Mouse (Mus musculus) liver, embryonic 11.5 days (tissue): ENCODE measurements around the gene Agrp. TPM values are rescaled to one million over a fixed set of nuclear protein-coding genes. Genes with fewer than 3 reads are reported as not detected.

ENCODE experiments used
- ATAC-seq: fragments of 200-750 bp; cut with Nextera tagmentation; replicated peaks from 2 replicates; pipeline ENCODE4 v1.8.0; 2017; ENCODE audit warnings: moderate number of reproducible peaks, mild to moderate bottlenecking, moderate TSS enrichment, moderate library complexity; ENCODE audit not compliant: low FRiP score
- DNase-seq: peaks from one replicate; pipeline ENCODE4 v3.0.0-alpha.2; 2017; ENCODE audit warnings: low spot score
- H3K27ac ChIP-seq: fragments of 300-500 bp; sonication (generic); 2 replicates; pipeline ENCODE4 v1.5.1; 2014; ENCODE audit warnings: mild to moderate bottlenecking, low read depth, low read length, control low read depth
- H3K27me3 ChIP-seq: fragments of 300-500 bp; sonication (generic); replicated peaks from 2 replicates; pipeline ENCODE4 v1.6.1; 2014; ENCODE audit warnings: low read length, mixed read lengths; ENCODE audit not compliant: control insufficient read depth, insufficient read depth
- H3K36me3 ChIP-seq: fragments of 300-500 bp; sonication (generic); 2 replicates; pipeline ENCODE4 v1.6.1; 2014; ENCODE audit warnings: mild to moderate bottlenecking, low read length, moderate library complexity, mixed read lengths; ENCODE audit not compliant: control insufficient read depth, insufficient read depth
- H3K4me1 ChIP-seq: fragments of 300-500 bp; sonication (generic); replicated peaks from 2 replicates; pipeline ENCODE4 v1.6.1; 2014; ENCODE audit warnings: low read length, mixed read lengths; ENCODE audit not compliant: control insufficient read depth, insufficient read depth
- H3K4me2 ChIP-seq: fragments of 300-500 bp; sonication (generic); 2 replicates; pipeline ENCODE4 v1.6.1; 2014; ENCODE audit warnings: mild to moderate bottlenecking, control low read depth, moderate library complexity
- H3K4me3 ChIP-seq: fragments of 300-500 bp; sonication (generic); 2 replicates; pipeline ENCODE4 v1.5.1; 2014; ENCODE audit warnings: low read depth, low read length, control low read depth
- H3K9ac ChIP-seq: fragments of 300-500 bp; sonication (generic); 2 replicates; pipeline ENCODE4 v1.6.1; 2014; ENCODE audit warnings: low read depth, low read length, control low read depth
- H3K9me3 ChIP-seq: fragments of 300-500 bp; sonication (generic); 2 replicates; pipeline ENCODE4 v1.6.1; 2016; ENCODE audit warnings: low read length, inconsistent platforms, mixed read lengths; ENCODE audit not compliant: control insufficient read depth
- WGBS: fragments of 180-500 bp; shearing (Covaris S2); extraction: QIAGEN DNeasy Blood & Tissue Kit; methylation state at CpG from one replicate; pipeline ENCODE4 v1.1.7; 2014; 5-methylcytosine and 5-hydroxymethylcytosine counted together
- polyA plus RNA-seq: library from polyadenylated mRNA; unstranded; fragments of >200 nt; fragmentation: Nextera tagmentation; extraction: Ambion mirVana; gene quantifications from 2 replicates; pipeline ENCODE4 v1.2.1, GENCODE M21; 2014

The Agrp gene
- polyA plus RNA-seq, 1 experiment from 2014 or later: not detected

GRCm38 (mm10) chr8:105620211-105620610 lies 17.0 kb downstream of the Agrp start:
- peaks cover 53% of the 10 kb centered on the region for H3K36me3 ChIP-seq

GRCm38 (mm10) chr8:105618892-105619591 lies 18.2 kb downstream of the Agrp start:
- no peak for DNase-seq
- H3K27me3 ChIP-seq: no peaks in the 10 kb centered on the region
- no peak overlapping the region for H3K4me3 ChIP-seq
- H3K36me3 ChIP-seq: peaks cover 53% of the 10 kb centered on the region
- H3K9me3 ChIP-seq: no peaks in the 10 kb centered on the region
- H3K4me1 ChIP-seq: peaks cover 21% of the 10 kb centered on the region
- ATAC-seq: no peak
- no peak overlapping the region for H3K9ac ChIP-seq
- WGBS: 90% methylated on average over 19 of the region's 19 CpGs
- H3K27ac ChIP-seq: no peak overlapping the region
- H3K4me2 ChIP-seq: no peak overlapping the region

More at GRCm38 (mm10) chr8:105620211-105620610, 17.0 kb downstream of the Agrp start:
- Histone ChIP-seq H3K4me2 (no peak overlapping the region), H3K4me3 (no peak overlapping the region), H3K27me3 (no peaks in the 10 kb centered on the region), H3K9ac (no peak overlapping the region), H3K4me1 (peaks cover 14% of the 10 kb centered on the region), H3K9me3 (no peaks in the 10 kb centered on the region), H3K27ac (no peak overlapping the region)
- ATAC-seq (no peak), DNase-seq (no peak)
- 89% methylated on average over 19 of the region's 19 CpGs for WGBS

- Histone ChIP-seq H3K9ac (no peak overlapping the region), H3K4me1 (peaks cover 24% of the 10 kb centered on the region), H3K9me3 (no peaks in the 10 kb centered on the region), H3K27me3 (no peaks in the 10 kb centered on the region), H3K4me2 (no peak overlapping the region), H3K4me3 (no peak overlapping the region), H3K36me3 (peaks cover 52% of the 10 kb centered on the region), H3K27ac (no peak overlapping the region)
- WGBS: 90% methylated on average over 5 of the region's 5 CpGs
- DNase-seq (no peak), ATAC-seq (no peak)
Observed at GRCm38 (mm10) chr8:105618279-105618634, 18.9 kb downstream of the Agrp start.

- H3K4me1 ChIP-seq: peaks cover 22% of the 10 kb centered on the region
- peaks cover 50% of the 10 kb centered on the region for H3K36me3 ChIP-seq
- no peak overlapping the region for H3K4me3 ChIP-seq
- no peaks in the 10 kb centered on the region for H3K9me3 ChIP-seq
- 81% methylated on average over 21 of the region's 21 CpGs for WGBS
- peaks cover 2% of the 10 kb centered on the region; the same call in 1 of the 2 replicates for H3K27me3 ChIP-seq
- no peak overlapping the region for H3K27ac ChIP-seq
- DNase-seq (no peak), ATAC-seq (no peak)
- no peak overlapping the region for H3K4me2 ChIP-seq
- H3K9ac ChIP-seq: no peak overlapping the region
Observed at GRCm38 (mm10) chr8:105617451-105618278, 19.5 kb downstream of the Agrp start.

GRCm38 (mm10) chr8:105615942-105616341 lies 21.3 kb downstream of the Agrp start:
- DNase-seq (no peak), ATAC-seq (no peak)
- Histone ChIP-seq H3K4me1 (peaks cover 32% of the 10 kb centered on the region), H3K27me3 (peaks cover 7% of the 10 kb centered on the region; the same call in 1 of the 2 replicates), H3K36me3 (peaks cover 43% of the 10 kb centered on the region), H3K4me2 (no peak overlapping the region), H3K27ac (no peak overlapping the region), H3K9me3 (no peaks in the 10 kb centered on the region), H3K9ac (no peak overlapping the region), H3K4me3 (no peak overlapping the region)
- 92% methylated on average over 9 of the region's 9 CpGs for WGBS

GRCm38 (mm10) chr8:105613830-105614511 lies 23.2 kb downstream of the Agrp start:
- peaks cover 29% of the 10 kb centered on the region for H3K36me3 ChIP-seq
- H3K4me1 ChIP-seq: peaks cover 43% of the 10 kb centered on the region
- no peak overlapping the region for H3K27ac ChIP-seq
- no peaks in the 10 kb centered on the region for H3K9me3 ChIP-seq
- peak overlapping the region; percentile 93 for H3K4me2 ChIP-seq
- WGBS: 11% methylated on average over 50 of the region's 50 CpGs
- peak; percentile 16; the same call in 1 of the 2 replicates for ATAC-seq
- peak overlapping the region; percentile 55 for H3K4me3 ChIP-seq
- peak; percentile 68 for DNase-seq
- H3K27me3 ChIP-seq: peaks cover 7% of the 10 kb centered on the region; the same call in 1 of the 2 replicates
- peak overlapping the region; percentile 48 for H3K9ac ChIP-seq

- H3K4me3 ChIP-seq: peak overlapping the region; percentile 39
- WGBS: 8% methylated on average over 20 of the region's 20 CpGs
- peaks cover 7% of the 10 kb centered on the region; the same call in 1 of the 2 replicates for H3K27me3 ChIP-seq
- peaks cover 21% of the 10 kb centered on the region for H3K36me3 ChIP-seq
- peaks cover 49% of the 10 kb centered on the region for H3K4me1 ChIP-seq
- ATAC-seq (no peak), DNase-seq (peak; percentile 46)
- H3K27ac ChIP-seq: no peak overlapping the region
- H3K4me2 ChIP-seq: peak overlapping the region; percentile 93
- H3K9ac ChIP-seq: no peak overlapping the region
- H3K9me3 ChIP-seq: no peaks in the 10 kb centered on the region
Observed at GRCm38 (mm10) chr8:105613037-105613436, 24.2 kb downstream of the Agrp start.

- no peak for DNase-seq
- H3K4me3 ChIP-seq: no peak overlapping the region
- H3K4me1 ChIP-seq: peaks cover 60% of the 10 kb centered on the region
- peaks cover 7% of the 10 kb centered on the region; the same call in 1 of the 2 replicates for H3K27me3 ChIP-seq
- H3K36me3 ChIP-seq: peaks cover 10% of the 10 kb centered on the region
- H3K9ac ChIP-seq: no peak overlapping the region
- H3K4me2 ChIP-seq: no peak overlapping the region; the same call in 1 of the 2 replicates
- WGBS: 81% methylated on average over 9 of the region's 9 CpGs
- no peak for ATAC-seq
- H3K9me3 ChIP-seq: no peaks in the 10 kb centered on the region
- no peak overlapping the region for H3K27ac ChIP-seq
Observed at GRCm38 (mm10) chr8:105611836-105612235, 25.4 kb downstream of the Agrp start.
